Mouse (Mus musculus): ENCODE results near the gene Akt2. TPM values are rescaled to one million over a fixed set of nuclear protein-coding genes. Genes with fewer than 3 reads are reported as not detected.

The Akt2 gene
- total and polyA plus RNA-seq, 3 experiments, result 73.5 to 127 TPM; not detected in 1

DNA sequence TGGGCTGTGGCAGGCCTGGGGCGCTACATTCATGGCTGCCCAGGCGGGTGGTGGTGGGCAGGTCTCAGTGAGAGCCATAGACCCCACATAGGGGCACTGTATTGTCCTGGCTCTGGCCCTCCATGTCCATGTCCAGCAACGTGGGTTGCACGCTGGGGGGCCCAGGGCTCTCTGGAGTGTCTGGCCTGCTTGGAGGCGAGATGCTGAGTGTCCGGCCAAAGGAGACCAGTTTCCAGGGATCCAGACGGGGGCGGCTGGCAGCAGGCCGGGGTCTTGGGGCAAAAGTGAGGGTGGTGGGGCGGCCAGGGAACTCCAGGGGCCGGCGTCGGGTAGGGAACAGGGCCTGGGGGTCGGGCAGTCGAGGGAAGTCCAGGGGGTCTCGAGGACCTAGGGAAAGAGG, 65.2 kb downstream of the Akt2 start:
- 0 out of 4 replicates have a peak, but pooled peaks cover 0 to under 1% of the 10 kb centered on the region in 2 experiments for H3K4me1 ChIP-seq (ENCODE audit: control insufficient read depth in 1 of 2, insufficient read depth in 2 of 2, low read length in 2 of 2)
- no peaks in the 10 kb centered on the region for H3K36me3 ChIP-seq (ENCODE audit: control insufficient read depth in 1 of 2, insufficient read depth in 2 of 2, low read length in 2 of 2)
- H3K9me3 ChIP-seq (replicated peaks; ENCODE audit: insufficient read depth, low read length), result no peaks in the 10 kb centered on the region
- no peak overlapping the region for H3K9ac ChIP-seq (ENCODE audit: control insufficient read depth, low read depth, low read length, poor library complexity, severe bottlenecking)
- no peak for DNase-seq (ENCODE audit: low read depth, low spot score)
- no peaks in the 10 kb centered on the region for H3K79me2 ChIP-seq (ENCODE audit: control insufficient read depth, insufficient read depth, low read length, poor library complexity)
- TF ChIP-seq POLR2AphosphoS5 (IDR thresholded peaks at IDR 0.05; ENCODE audit: borderline replicate concordance, low read depth, low read length) (no peak), HCFC1 (IDR thresholded peaks at IDR 0.05; ENCODE audit: low read depth, low read length) (no peak), ETS1 (IDR thresholded peaks at IDR 0.05; ENCODE audit: low read depth, low read length) (no peak), RAD21 (IDR thresholded peaks at IDR 0.05; ENCODE audit: low read depth, low read length) (no peak)
- no peak overlapping the region for H3K27ac ChIP-seq (ENCODE audit: control insufficient read depth, low read depth, low read length)
- H3K4me3 ChIP-seq (ENCODE audit: control insufficient read depth in 1 of 2, insufficient read depth in 1 of 2, low read depth in 2 of 2, low read length in 2 of 2), result no peak overlapping the region
- H3K27me3 ChIP-seq (ENCODE audit: control insufficient read depth in 1 of 2, insufficient read depth in 2 of 2, low read length in 2 of 2), result no peaks in the 10 kb centered on the region

DNA sequence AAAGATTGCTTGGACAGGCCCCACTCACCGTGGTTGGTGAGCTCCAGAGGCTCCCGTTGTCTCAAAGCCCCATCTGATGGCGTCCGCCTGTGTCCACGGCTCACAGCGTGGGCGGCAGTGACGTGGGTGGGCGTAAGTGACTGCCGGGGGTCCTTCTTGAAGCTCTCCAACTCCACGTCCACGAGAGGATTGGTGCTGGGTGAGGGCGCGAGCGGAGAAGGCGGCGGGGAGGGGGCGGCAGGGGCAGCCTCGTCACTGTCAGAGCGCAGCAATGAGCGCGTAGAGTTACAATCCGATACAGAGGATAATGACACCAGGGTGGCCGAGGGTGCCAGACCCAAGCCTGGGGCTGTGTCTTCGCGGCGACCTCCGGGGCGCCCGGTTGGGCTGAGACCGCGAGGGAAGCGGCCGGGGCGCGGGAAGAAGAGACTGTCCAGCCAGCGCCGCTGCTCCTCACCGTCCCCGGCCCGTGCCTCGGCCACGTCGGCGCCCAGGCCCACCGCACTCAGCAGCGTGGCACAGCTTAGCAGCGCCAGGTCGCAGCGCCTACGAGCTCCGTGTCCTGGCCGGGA, 66.6 kb downstream of the Akt2 start:
- TF ChIP-seq SIN3A (IDR thresholded peaks at IDR 0.05; ENCODE audit: low read length) (no peak), TAL1 (IDR thresholded peaks at IDR 0.05; ENCODE audit: low read length) (no peak), ZKSCAN1 (IDR thresholded peaks at IDR 0.05; ENCODE audit: low read depth, low read length) (no peak), RCOR1 (IDR thresholded peaks at IDR 0.05; ENCODE audit: low read depth, low read length) (no peak), SMC3 (IDR thresholded peaks at IDR 0.05; ENCODE audit: low read depth, low read length) (no peak), BHLHE40 (IDR thresholded peaks at IDR 0.05; ENCODE audit: borderline replicate concordance, low read depth, low read length) (no peak), NRF1 (IDR thresholded peaks at IDR 0.05; ENCODE audit: insufficient read depth, low read depth, low read length, poor library complexity, severe bottlenecking) (no peak), MAX (IDR thresholded peaks at IDR 0.05; ENCODE audit: low read length) (no peak), POLR2AphosphoS5 (IDR thresholded peaks at IDR 0.05; ENCODE audit: borderline replicate concordance, low read depth, low read length) (no peak), ZNF384 (IDR thresholded peaks at IDR 0.05; ENCODE audit: low read depth, low read length) (no peak), CHD1 (IDR thresholded peaks at IDR 0.05; ENCODE audit: low read depth, low read length) (no peak), USF2 (IDR thresholded peaks at IDR 0.05; ENCODE audit: borderline replicate concordance in 1 of 2, insufficient read depth in 1 of 2, low read depth in 1 of 2, low read length in 2 of 2) (no peak)
- no peak overlapping the region for H3K4me3 ChIP-seq (ENCODE audit: control insufficient read depth in 1 of 2, insufficient read depth in 1 of 2, low read depth in 2 of 2, low read length in 2 of 2)
- no peaks in the 10 kb centered on the region for H3K79me2 ChIP-seq (ENCODE audit: control insufficient read depth, insufficient read depth, low read length, poor library complexity)
- no peak for DNase-seq (ENCODE audit: low read depth, low spot score)
- no peaks in the 10 kb centered on the region for H3K36me3 ChIP-seq (ENCODE audit: control insufficient read depth in 1 of 2, insufficient read depth in 2 of 2, low read length in 2 of 2)
- H3K4me1 ChIP-seq (ENCODE audit: control insufficient read depth in 1 of 2, insufficient read depth in 2 of 2, low read length in 2 of 2), result no peaks in the 10 kb centered on the region
- no peak overlapping the region for H3K27ac ChIP-seq (ENCODE audit: control insufficient read depth, low read depth, low read length)
- H3K9ac ChIP-seq (ENCODE audit: control insufficient read depth, low read depth, low read length, poor library complexity, severe bottlenecking), result no peak overlapping the region
- no peaks in the 10 kb centered on the region for H3K9me3 ChIP-seq (replicated peaks; ENCODE audit: insufficient read depth, low read length)
- H3K27me3 ChIP-seq (ENCODE audit: control insufficient read depth in 1 of 2, insufficient read depth in 2 of 2, low read length in 2 of 2), result no peaks in the 10 kb centered on the region
